In genomic region chr19:4635986-4636385, GRCm38 (mm10) we compare ENCODE assay signal across 17 mouse cellular contexts.
"Had no signal": no experiment of that assay in that cellular context is flagged by ENCODE, and none has a peak within 500 bp of the region (broad histone marks: within the 10 kb centered on the region; RNA-seq: fewer than 3 reads in every experiment).

No protein-coding gene starts in this region.

- ATAC-seq: intestine, embryonic 15.5 days; liver, postnatal 0 days; midbrain, embryonic 16.5 days had no signal

- H3K27me3 ChIP-seq: midbrain, embryonic 12.5 days; neural tube, embryonic 15.5 days had no signal

- H3K4me3 ChIP-seq: intestine, embryonic 15.5 days; limb, embryonic 12.5 days; liver, embryonic 13.5 days; lung, embryonic 15.5 days; megakaryocyte, embryonic 14.5 days; midbrain, embryonic 12.5 days; neural tube, embryonic 15.5 days had no signal

- DNase-seq: kidney, postnatal 25 days; liver; liver, embryonic 13.5 days; liver, postnatal 0 days; lung, postnatal 14 days; right cerebral cortex, adult 18-20 months; right cerebral cortex, postnatal 25 days; thymus, adult 18-20 months; thymus, postnatal 25 days had no signal

- H3K27ac ChIP-seq: intestine, embryonic 15.5 days; limb, embryonic 12.5 days; liver, embryonic 13.5 days; lung, embryonic 15.5 days; macrophage; midbrain, embryonic 12.5 days; neural tube, embryonic 15.5 days had no signal

- H3K9me3 ChIP-seq: intestine, embryonic 15.5 days; limb, embryonic 12.5 days; liver, embryonic 13.5 days; lung, embryonic 15.5 days; megakaryocyte, embryonic 14.5 days; midbrain, embryonic 12.5 days; neural tube, embryonic 15.5 days had no signal

- H3K4me2 ChIP-seq: intestine, embryonic 15.5 days; limb, embryonic 12.5 days; liver, embryonic 13.5 days; lung, embryonic 15.5 days; midbrain, embryonic 12.5 days; neural tube, embryonic 15.5 days had no signal

- H3K4me1 ChIP-seq: intestine, embryonic 15.5 days; limb, embryonic 12.5 days; liver, embryonic 13.5 days; lung, embryonic 15.5 days; megakaryocyte, embryonic 14.5 days; midbrain, embryonic 12.5 days; neural tube, embryonic 15.5 days had no signal

- H3K9ac ChIP-seq: intestine, embryonic 15.5 days; limb, embryonic 12.5 days; liver, embryonic 13.5 days; liver, postnatal 0 days; lung, embryonic 15.5 days; midbrain, embryonic 12.5 days; neural tube, embryonic 15.5 days had no signal

- H3K36me3 ChIP-seq: intestine, embryonic 15.5 days; limb, embryonic 12.5 days; liver, embryonic 13.5 days; lung, embryonic 15.5 days; midbrain, embryonic 12.5 days; neural tube, embryonic 15.5 days had no signal
